Mouse (Mus musculus): Measurements from ENCODE around the gene Lactbl1. TPM values are rescaled to one million over a fixed set of nuclear protein-coding genes. Genes with fewer than 3 reads are reported as not detected.

Gene Lactbl1
- polyA plus RNA-seq, 1 experiment from 2014 or later, result not detected

DNA sequence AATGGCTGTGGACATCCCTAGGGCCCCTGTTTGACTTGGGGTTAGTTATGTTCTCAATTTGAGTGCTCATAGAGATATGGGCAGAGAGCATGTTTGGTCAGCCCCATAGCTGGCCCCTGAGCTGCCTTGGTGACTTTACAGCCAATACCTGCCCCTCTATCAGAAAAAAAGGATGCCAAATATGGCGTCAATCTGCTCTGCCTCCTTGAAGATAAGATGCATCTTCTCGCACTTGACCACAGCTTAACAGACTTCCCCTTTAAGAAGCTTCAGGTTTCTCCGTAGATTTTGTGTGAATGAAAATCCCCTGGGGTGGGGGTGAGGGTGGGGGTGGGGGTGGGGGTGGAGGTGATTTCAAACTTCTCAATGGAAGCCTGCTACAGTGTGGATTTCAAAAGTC lies 35.5 kb downstream of the Lactbl1 start:
- Histone ChIP-seq H3K27ac (no peak overlapping the region), H3K4me3 (no peak overlapping the region), H3K9me3 (replicated peaks) (no peaks in the 10 kb centered on the region), H3K4me1 (peaks cover 25% of the 10 kb centered on the region), H3K36me3 (no peaks in the 10 kb centered on the region), H3K4me2 (no peak overlapping the region), H3K27me3 (replicated peaks) (no peaks in the 10 kb centered on the region), H3K9ac (no peak overlapping the region)
- no peak for ATAC-seq
- 17% methylated on average over 3 of the region's 3 CpGs for WGBS (ENCODE audit: insufficient replicate concordance)

DNA sequence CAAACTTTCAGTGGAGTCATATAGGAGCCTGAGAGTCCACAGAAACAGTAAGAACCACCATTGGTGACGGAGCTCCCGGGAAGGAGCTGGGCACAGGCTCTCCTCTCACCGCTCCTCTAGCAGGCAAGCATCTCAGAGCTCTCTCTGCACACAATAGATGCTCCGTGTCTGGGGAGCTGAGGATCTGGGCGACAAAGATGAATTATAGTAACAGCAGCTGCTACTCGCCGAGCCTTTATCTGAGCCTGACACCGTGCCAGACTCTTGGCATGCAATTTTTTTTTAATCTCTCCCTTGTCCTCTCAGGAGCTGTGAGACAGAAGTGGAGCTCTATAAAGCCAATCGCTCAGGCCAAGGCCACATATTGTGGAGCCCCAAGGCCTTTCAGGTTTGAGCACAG lies 42.6 kb downstream of the Lactbl1 start:
- Histone ChIP-seq H3K4me1 (no peaks in the 10 kb centered on the region), H3K27me3 (replicated peaks) (no peaks in the 10 kb centered on the region), H3K27ac (no peak overlapping the region), H3K4me2 (no peak overlapping the region), H3K36me3 (no peaks in the 10 kb centered on the region), H3K9ac (no peak overlapping the region), H3K9me3 (replicated peaks) (no peaks in the 10 kb centered on the region), H3K4me3 (no peak overlapping the region)
- WGBS (ENCODE audit: insufficient replicate concordance), result 71% methylated on average over 9 of the region's 9 CpGs
- no peak for ATAC-seq

GRCm38 (mm10) chr4:136666002-136666401 lies 43.6 kb downstream of the Lactbl1 start:
- Histone ChIP-seq H3K27me3 (replicated peaks) (no peaks in the 10 kb centered on the region), H3K36me3 (no peaks in the 10 kb centered on the region), H3K9me3 (replicated peaks) (no peaks in the 10 kb centered on the region), H3K4me3 (no peak overlapping the region), H3K27ac (no peak overlapping the region), H3K9ac (no peak overlapping the region), H3K4me2 (no peak overlapping the region), H3K4me1 (no peaks in the 10 kb centered on the region)
- 29% methylated on average over 4 of the region's 4 CpGs for WGBS (ENCODE audit: insufficient replicate concordance)
- ATAC-seq, result no peak

GRCm38 (mm10) chr4:136667757-136668156 lies 45.3 kb downstream of the Lactbl1 start:
- Histone ChIP-seq H3K4me1 (no peaks in the 10 kb centered on the region), H3K4me2 (no peak overlapping the region), H3K9ac (no peak overlapping the region), H3K4me3 (no peak overlapping the region), H3K27ac (no peak overlapping the region), H3K9me3 (replicated peaks) (no peaks in the 10 kb centered on the region), H3K27me3 (replicated peaks) (no peaks in the 10 kb centered on the region), H3K36me3 (no peaks in the 10 kb centered on the region)
- 54% methylated on average over 10 of the region's 10 CpGs for WGBS (ENCODE audit: insufficient replicate concordance)
- no peak for ATAC-seq

DNA sequence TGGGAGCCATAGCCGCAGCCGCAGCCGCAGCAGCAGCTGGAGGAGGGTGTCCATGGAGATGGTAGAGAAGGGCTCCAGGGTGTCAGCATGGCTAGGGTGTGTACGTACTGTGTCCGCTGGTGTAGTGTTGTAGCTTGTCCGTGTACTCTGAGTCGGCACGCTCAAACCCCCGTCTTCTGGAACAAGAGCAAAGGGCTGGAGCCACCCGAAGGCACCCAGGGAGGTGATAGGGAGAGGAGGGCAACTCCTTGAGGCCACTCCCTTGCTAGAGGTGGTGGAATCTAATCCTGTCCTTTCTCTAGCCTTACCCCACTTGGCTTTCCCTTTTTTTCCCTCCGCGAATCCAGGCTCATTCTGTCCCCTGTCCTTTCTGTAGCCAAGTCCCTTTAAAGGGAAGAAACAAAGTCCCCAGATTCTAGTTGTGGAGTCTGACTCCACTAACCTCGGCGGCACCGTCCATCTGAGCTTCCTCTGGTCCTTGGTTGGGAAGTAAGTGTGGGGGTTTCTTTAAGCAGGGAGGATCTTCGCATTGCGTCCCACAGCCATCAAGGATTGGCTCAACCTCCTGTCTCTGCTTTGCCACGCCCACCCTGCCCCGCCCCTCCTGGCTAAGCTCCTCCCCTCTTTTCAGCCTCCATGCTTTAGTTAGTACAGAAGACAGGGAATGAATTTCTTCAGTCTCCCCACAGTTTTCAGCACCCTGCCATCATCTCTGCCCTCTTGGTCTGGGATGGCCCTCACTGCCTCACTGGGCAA lies 50.1 kb downstream of the Lactbl1 start:
- Histone ChIP-seq H3K36me3 (no peaks in the 10 kb centered on the region), H3K4me1 (no peaks in the 10 kb centered on the region), H3K9me3 (replicated peaks) (no peaks in the 10 kb centered on the region), H3K27me3 (replicated peaks) (no peaks in the 10 kb centered on the region; the same call in 1 of the 2 replicates), H3K4me2 (no peak overlapping the region), H3K9ac (no peak overlapping the region), H3K4me3 (no peak overlapping the region), H3K27ac (no peak overlapping the region)
- 74% methylated on average over 19 of the region's 19 CpGs for WGBS (ENCODE audit: insufficient replicate concordance)
- no peak for ATAC-seq

DNA sequence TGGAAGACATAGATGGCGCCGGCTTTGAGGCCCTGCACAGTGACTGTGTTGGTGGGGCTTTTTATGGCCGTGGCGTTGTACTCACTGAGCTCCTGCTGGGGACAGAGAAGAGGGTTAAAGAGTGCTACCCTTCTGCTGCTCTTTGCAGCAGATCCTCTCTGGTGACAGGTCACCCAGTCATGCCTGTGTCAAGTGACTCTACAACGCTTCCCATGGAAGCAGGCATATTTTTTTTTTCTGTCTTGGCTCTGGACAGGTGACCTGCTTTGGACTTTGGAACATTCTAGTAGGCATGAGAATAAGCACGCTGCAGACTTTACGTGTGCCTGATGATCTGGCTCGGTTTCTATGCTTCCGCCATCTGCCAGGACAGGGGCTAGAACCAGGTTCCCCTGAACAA lies 53.0 kb downstream of the Lactbl1 start:
- H3K9me3 ChIP-seq (replicated peaks), result no peaks in the 10 kb centered on the region
- H3K9ac ChIP-seq, result no peak overlapping the region
- no peak overlapping the region for H3K4me3 ChIP-seq
- no peak overlapping the region for H3K27ac ChIP-seq
- H3K4me2 ChIP-seq, result no peak overlapping the region
- H3K27me3 ChIP-seq (replicated peaks), result no peaks in the 10 kb centered on the region; the same call in 1 of the 2 replicates
- ATAC-seq, result no peak
- H3K36me3 ChIP-seq, result no peaks in the 10 kb centered on the region
- WGBS (ENCODE audit: insufficient replicate concordance), result 83% methylated on average over 9 of the region's 9 CpGs
- H3K4me1 ChIP-seq, result no peaks in the 10 kb centered on the region

DNA sequence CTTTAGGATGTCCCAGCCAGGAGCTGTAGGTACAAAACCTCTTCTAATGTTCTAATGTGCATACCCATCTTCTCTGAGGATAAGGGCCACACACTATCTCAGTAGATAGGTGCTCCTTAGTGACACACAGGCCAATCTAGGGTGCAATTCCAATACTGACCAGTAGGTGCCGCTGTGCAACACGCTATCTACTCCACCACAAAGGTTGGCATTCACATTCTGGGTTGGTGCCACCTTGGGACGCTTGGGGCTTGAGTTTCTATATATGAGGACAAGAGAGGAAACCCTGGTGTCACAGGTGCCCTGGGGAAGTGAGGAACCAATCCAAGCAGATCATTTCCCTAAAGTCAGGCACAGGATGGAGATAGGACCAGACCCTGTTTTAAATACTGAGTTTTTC lies 56.1 kb downstream of the Lactbl1 start:
- H3K4me3 ChIP-seq, result no peak overlapping the region
- no peaks in the 10 kb centered on the region; the same call in 1 of the 2 replicates for H3K27me3 ChIP-seq (replicated peaks)
- 6% methylated on average over 3 of the region's 3 CpGs for WGBS (ENCODE audit: insufficient replicate concordance)
- no peak overlapping the region for H3K27ac ChIP-seq
- no peak for ATAC-seq
- H3K4me1 ChIP-seq, result no peaks in the 10 kb centered on the region
- no peaks in the 10 kb centered on the region for H3K36me3 ChIP-seq
- no peaks in the 10 kb centered on the region for H3K9me3 ChIP-seq (replicated peaks)
- H3K4me2 ChIP-seq, result no peak overlapping the region
- H3K9ac ChIP-seq, result no peak overlapping the region

DNA sequence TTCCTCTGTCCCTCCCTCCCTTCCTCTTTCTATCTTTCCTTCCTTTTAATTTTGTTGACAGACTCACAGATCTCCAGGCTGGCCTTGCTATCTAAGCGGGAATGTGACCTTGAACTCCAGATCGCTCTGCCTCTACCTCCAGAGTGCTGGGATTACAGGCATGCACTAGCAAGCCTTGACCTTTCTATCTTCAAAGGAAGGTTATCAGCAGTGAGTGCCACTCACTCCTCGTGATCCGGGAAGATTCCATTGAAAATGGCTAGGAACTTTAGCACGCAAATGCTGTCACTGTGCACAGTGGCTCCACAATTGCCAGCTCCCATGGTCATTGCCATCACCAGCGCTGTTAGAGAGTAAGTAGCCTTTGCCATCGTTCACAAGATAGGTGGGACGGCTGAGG lies 56.8 kb downstream of the Lactbl1 start:
- ATAC-seq, result no peak
- WGBS (ENCODE audit: insufficient replicate concordance), result 64% methylated on average over 8 of the region's 8 CpGs

GRCm38 (mm10) chr4:136680641-136681040 lies 58.2 kb downstream of the Lactbl1 start:
- H3K4me2 ChIP-seq, result no peak overlapping the region
- H3K27ac ChIP-seq, result no peak overlapping the region
- 78% methylated on average over 14 of the region's 14 CpGs for WGBS (ENCODE audit: insufficient replicate concordance)
- ATAC-seq, result no peak
- H3K27me3 ChIP-seq (replicated peaks), result no peaks in the 10 kb centered on the region; the same call in 1 of the 2 replicates
- no peak overlapping the region for H3K4me3 ChIP-seq
- H3K9me3 ChIP-seq (replicated peaks), result no peaks in the 10 kb centered on the region
- H3K36me3 ChIP-seq, result no peaks in the 10 kb centered on the region
- H3K4me1 ChIP-seq, result no peaks in the 10 kb centered on the region
- no peak overlapping the region for H3K9ac ChIP-seq

More for the DNA sequence above, 56.8 kb downstream of the Lactbl1 start:
- Histone ChIP-seq H3K9ac (no peak overlapping the region), H3K27ac (no peak overlapping the region), H3K4me3 (no peak overlapping the region), H3K36me3 (no peaks in the 10 kb centered on the region), H3K9me3 (replicated peaks) (no peaks in the 10 kb centered on the region), H3K27me3 (replicated peaks) (no peaks in the 10 kb centered on the region; the same call in 1 of the 2 replicates), H3K4me1 (no peaks in the 10 kb centered on the region), H3K4me2 (no peak overlapping the region)

GRCm38 (mm10) chr4:136684485-136684884 lies 62.1 kb downstream of the Lactbl1 start:
- no peaks in the 10 kb centered on the region for H3K27me3 ChIP-seq (replicated peaks)
- no peak overlapping the region for H3K27ac ChIP-seq
- H3K9me3 ChIP-seq (replicated peaks), result no peaks in the 10 kb centered on the region
- WGBS (ENCODE audit: insufficient replicate concordance), result 64% methylated on average over 6 of the region's 6 CpGs
- H3K4me1 ChIP-seq, result no peaks in the 10 kb centered on the region
- ATAC-seq, result no peak
- no peak overlapping the region for H3K9ac ChIP-seq
- no peak overlapping the region for H3K4me3 ChIP-seq
- no peak overlapping the region for H3K4me2 ChIP-seq
- H3K36me3 ChIP-seq, result no peaks in the 10 kb centered on the region

DNA sequence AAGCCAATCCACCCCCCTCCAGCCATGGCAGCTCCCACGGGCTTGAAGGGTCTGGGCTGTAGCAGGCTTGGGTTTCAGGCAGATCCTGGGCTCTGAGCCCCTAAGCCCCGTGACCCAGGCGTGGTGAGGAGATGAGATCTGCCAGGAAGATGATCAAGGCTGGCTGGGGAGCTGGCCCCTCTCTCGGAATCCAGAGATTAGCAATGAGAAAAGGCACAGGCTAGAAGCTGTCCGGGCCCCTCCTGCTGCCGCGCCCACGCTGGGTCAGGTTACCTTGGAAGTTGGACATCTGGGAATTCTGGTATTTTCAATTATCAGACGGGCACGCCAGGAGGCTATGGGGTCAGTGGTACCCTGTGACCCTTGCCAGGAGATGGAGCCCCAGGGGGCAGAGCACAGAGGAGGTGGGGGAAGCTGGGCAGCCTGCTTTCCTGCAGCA lies 63.0 kb downstream of the Lactbl1 start:
- Histone ChIP-seq H3K9me3 (replicated peaks) (no peaks in the 10 kb centered on the region), H3K4me3 (no peak overlapping the region), H3K27me3 (replicated peaks) (no peaks in the 10 kb centered on the region), H3K4me2 (no peak overlapping the region), H3K4me1 (no peaks in the 10 kb centered on the region), H3K36me3 (no peaks in the 10 kb centered on the region), H3K9ac (no peak overlapping the region), H3K27ac (no peak overlapping the region)
- ATAC-seq, result no peak
- WGBS (ENCODE audit: insufficient replicate concordance), result 57% methylated on average over 10 of the region's 10 CpGs

- Histone ChIP-seq H3K27ac (no peak overlapping the region), H3K9ac (no peak overlapping the region), H3K36me3 (no peaks in the 10 kb centered on the region), H3K4me3 (no peak overlapping the region), H3K27me3 (replicated peaks) (no peaks in the 10 kb centered on the region), H3K4me1 (no peaks in the 10 kb centered on the region), H3K4me2 (no peak overlapping the region), H3K9me3 (replicated peaks) (no peaks in the 10 kb centered on the region)
- ATAC-seq, result no peak
- WGBS (ENCODE audit: insufficient replicate concordance), result 49% methylated on average over 4 of the region's 4 CpGs
Observed at GRCm38 (mm10) chr4:136688113-136688512, 65.7 kb downstream of the Lactbl1 start.

Measured in liver, embryonic 12.5 days (tissue).